Mouse (Mus musculus) layer of hippocampus, postnatal 14 days (tissue): ENCODE results near the gene Lmod1. TPM values are rescaled to one million over a fixed set of nuclear protein-coding genes. Genes with fewer than 3 reads are reported as not detected.

ENCODE experiments used
- DNase-seq, 2 experiments: peaks; one replicate each; pipeline ENCODE4 v3.0.0; 2021 to 2022; ENCODE audit warnings: low spot score in 2 of 2, mixed read lengths in 1 of 2
- total RNA-seq, 2 experiments: library from RNA; stranded (reverse); gene quantifications; 2 replicates each; pipeline ENCODE4 v1.2.3; 2021

Lmod1 gene
- total RNA-seq, 2 experiments from 2014 or later: 0.50 to 0.53 TPM

GRCm38 (mm10) chr1:135408973-135409372 lies 84.4 kb downstream of the Lmod1 start:
- DNase-seq: no peak

GRCm38 (mm10) chr1:135410967-135411366 lies 86.4 kb downstream of the Lmod1 start:
- DNase-seq: no peak

GRCm38 (mm10) chr1:135412130-135412529 lies 87.5 kb downstream of the Lmod1 start:
- no peak for DNase-seq

GRCm38 (mm10) chr1:135413996-135414395 lies 89.4 kb downstream of the Lmod1 start:
- DNase-seq: no peak

Other genes with a start within 250 kb of the Lmod1 start
- gene Lgr6, start 219.5 kb upstream of the Lmod1 start, total RNA-seq: 1 to 10 TPM; 1.6 to 2.5 TPM
- gene Ptpn7, start 192.1 kb upstream of the Lmod1 start, total RNA-seq: not detected
- gene Arl8a, start 178.0 kb upstream of the Lmod1 start, total RNA-seq: 100 to 1,000 TPM; 307 to 334 TPM
- 100 to 1,000 TPM; 186 to 187 TPM for gene Gpr37l1, start 157.1 kb upstream of the Lmod1 start, total RNA-seq
- gene Elf3, start 66.2 kb upstream of the Lmod1 start, total RNA-seq: not detected
- 10 to 100 TPM; 52.5 to 57.8 TPM for gene Rnpep, start 40.7 kb upstream of the Lmod1 start, total RNA-seq
- 100 to 1,000 TPM; 169 to 172 TPM for gene Timm17a, start 11.0 kb upstream of the Lmod1 start, total RNA-seq
- gene Shisa4, start 50.4 kb downstream of the Lmod1 start, total RNA-seq: 100 to 1,000 TPM; 130 to 131 TPM
- gene Ipo9, start 105.7 kb downstream of the Lmod1 start, total RNA-seq: 100 to 1,000 TPM; 137 to 171 TPM